Mouse (Mus musculus) lung, adult 2 months (tissue): ENCODE measurements around the gene Fry. TPM values are rescaled to one million over a fixed set of nuclear protein-coding genes. Genes with fewer than 3 reads are reported as not detected.

Experiments used
- DNase-seq: peaks from one replicate; pipeline ENCODE4 v3.0.0; 2022
- H3K4me1 ChIP-seq: fragments of 200-500 bp; 2 replicates; pipeline ENCODE4 v1.6.1; 2011; ENCODE audit warnings: low read length; ENCODE audit not compliant: control insufficient read depth, insufficient read depth
- H3K4me3 ChIP-seq: fragments of 200-500 bp; replicated peaks from 2 replicates; pipeline ENCODE3; 2011; ENCODE audit warnings: low read depth, mild to moderate bottlenecking, control low read depth, low read length; ENCODE audit errors: extremely low read depth
- CTCF ChIP-seq: fragments of 200-500 bp; IDR thresholded peaks from 2 replicates; pipeline ENCODE4 v1.5.1; 2011; ENCODE audit warnings: mild to moderate bottlenecking, low read length, control low read depth; ENCODE audit not compliant: insufficient read depth
- POLR2A ChIP-seq: fragments of 200-500 bp; IDR thresholded peaks from 2 replicates; pipeline ENCODE4 v1.6.1; 2011; ENCODE audit warnings: low read depth, mild to moderate bottlenecking, control low read depth, low read length, borderline replicate concordance; ENCODE audit errors: extremely low read depth
- WGBS: fragments of 180-500 bp; shearing (Covaris S2); methylation state at CpG from one replicate; pipeline ENCODE4 v1.1.7; 2018; 5-methylcytosine and 5-hydroxymethylcytosine counted together
- polyA plus RNA-seq: library from polyadenylated mRNA; depleted of rRNA; stranded (reverse); fragments of >200 nt; gene quantifications from 2 replicates; pipeline ENCODE4 v1.2.3, GENCODE M21; 2012

Fry gene
- polyA plus RNA-seq, 1 experiment = 39.3 TPM

DNA sequence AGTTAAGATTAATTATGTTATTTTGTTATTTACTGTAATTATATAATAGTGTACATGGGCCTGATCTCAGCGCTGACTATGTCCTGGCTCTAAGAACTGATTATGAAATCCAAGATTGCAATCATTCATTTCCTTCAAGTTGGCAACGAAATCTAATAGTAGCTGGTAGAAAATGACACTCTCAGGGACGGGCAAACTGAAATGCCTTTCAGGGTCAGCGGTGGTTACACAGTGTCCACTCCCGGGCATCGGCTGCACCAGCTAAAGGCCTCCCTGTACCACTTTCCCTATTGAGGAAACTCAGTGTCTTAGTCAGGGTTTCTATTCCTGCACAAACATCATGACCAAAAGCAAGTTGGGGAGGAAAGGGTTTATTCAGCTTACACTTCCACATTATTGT lies 243.8 kb downstream of the Fry start:
- no peak for DNase-seq
- Histone ChIP-seq H3K4me1 (no peaks in the 10 kb centered on the region), H3K4me3 (no peak overlapping the region)
- WGBS = 69% methylated on average over 6 of the region's 6 CpGs
- no peak for TF ChIP-seq CTCF
- TF ChIP-seq POLR2A = no peak

DNA sequence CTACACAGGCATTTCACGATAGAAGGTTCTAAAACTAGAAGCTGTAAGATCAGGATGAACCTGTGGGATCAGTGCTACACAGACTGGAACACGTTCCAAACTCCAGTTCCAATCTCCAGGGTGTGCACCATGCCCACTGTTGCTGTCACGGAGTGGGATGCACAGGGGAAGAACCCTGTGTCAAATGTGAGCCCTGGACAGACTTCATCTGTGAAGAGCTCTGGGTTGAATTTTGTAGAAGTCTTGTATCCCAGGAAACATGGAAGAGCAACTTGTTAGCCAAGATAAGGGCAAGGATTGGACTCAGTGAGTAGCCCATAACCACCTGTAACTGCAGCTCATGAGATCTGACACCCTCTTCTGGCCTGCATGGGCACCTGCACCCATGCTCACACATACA lies 246.2 kb downstream of the Fry start:
- TF ChIP-seq POLR2A (no peak), CTCF (no peak)
- WGBS = 87% methylated on average over 3 of the region's 3 CpGs
- no peak for DNase-seq
- no peak overlapping the region for H3K4me3 ChIP-seq
- H3K4me1 ChIP-seq = no peaks in the 10 kb centered on the region

DNA sequence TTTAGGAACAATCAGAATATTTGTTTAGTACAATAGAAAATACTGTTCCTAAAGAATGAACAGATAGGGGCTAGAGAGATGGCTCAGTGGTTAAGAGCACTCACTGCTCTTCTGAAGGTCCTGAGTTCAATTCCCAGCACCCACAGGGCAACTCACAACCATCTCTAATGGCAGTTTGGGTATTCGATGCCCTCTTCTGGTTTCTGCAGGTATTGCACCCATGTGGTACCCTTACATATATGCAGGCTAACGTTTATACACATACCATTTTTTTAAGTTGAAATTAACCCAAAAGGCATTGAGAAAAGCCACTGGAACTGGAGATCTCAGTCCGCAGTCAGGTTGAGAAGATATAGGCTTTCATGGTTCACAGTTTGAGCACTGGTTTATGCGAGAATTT lies 248.6 kb downstream of the Fry start:
- no peak for DNase-seq
- WGBS = 93% methylated on average over 4 of the region's 4 CpGs
- TF ChIP-seq POLR2A (no peak), CTCF (no peak)
- Histone ChIP-seq H3K4me1 (no peaks in the 10 kb centered on the region), H3K4me3 (no peak overlapping the region)

DNA sequence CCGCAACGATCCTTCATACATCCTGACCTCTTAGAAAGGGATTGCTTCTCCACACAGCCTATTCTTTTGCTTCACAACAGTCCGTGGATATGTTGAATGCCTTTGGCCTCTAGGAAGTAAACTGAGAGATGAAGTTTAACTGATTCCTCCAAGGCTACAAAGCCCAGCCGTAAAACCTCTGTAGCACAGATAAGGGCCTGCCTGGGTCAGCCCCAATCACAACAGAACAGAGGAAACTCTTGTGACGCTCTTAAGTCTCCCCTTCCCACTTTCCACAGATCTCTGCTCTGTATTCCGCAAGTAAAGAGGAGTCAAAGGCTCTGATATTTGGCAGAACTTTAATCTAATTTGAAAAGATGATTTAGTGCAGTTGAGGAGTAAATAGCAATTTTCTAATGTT lies 251.8 kb downstream of the Fry start:
- no peak for DNase-seq
- Histone ChIP-seq H3K4me3 (no peak overlapping the region), H3K4me1 (no peaks in the 10 kb centered on the region)
- no peak for TF ChIP-seq CTCF
- no peak for TF ChIP-seq POLR2A
- WGBS = 61% methylated on average over 6 of the region's 6 CpGs

DNA sequence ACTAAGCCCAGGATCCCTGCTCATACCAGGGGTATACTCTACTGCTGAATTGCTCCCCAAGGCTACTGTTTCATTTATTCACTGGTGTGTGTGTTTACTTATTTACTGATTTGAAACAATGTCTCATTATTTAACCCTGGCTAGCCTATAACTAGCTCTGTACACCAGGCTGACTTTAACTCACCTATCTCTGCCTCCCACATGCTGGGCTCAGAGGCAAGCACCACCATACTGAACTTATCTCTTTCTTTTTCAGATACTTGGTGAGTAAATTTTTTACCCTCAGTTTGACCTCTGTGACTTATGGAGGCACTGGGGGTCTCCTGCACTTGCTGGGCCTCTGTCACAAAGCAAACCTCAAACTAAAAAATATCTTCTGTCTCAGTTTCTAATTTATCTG lies 252.4 kb downstream of the Fry start:
- no peak for DNase-seq

DNA sequence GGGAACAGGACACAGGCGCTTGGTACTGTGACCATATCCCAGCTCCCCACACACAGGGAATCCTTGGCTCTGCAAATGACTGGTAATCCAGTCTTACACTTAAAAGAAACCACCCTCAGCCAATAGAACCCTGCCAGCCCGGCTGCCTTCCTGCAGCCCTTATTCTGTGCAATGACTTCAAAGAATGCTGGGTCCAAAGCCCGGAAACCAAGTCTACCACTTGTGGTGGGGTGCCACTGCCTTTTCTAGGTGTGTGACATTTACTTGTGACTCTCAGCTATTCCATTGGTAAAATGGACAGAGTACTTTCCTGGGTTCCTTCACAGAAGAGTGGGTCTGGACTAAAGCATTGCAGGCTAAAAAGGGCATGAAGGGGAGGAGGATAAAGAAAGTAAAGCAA lies 254.5 kb downstream of the Fry start:
- WGBS = 83% methylated on average over 3 of the region's 3 CpGs
- H3K4me1 ChIP-seq = no peaks in the 10 kb centered on the region

More for the DNA sequence above, 252.4 kb downstream of the Fry start:
- Histone ChIP-seq H3K4me1 (no peaks in the 10 kb centered on the region), H3K4me3 (no peak overlapping the region)
- TF ChIP-seq CTCF = no peak
- TF ChIP-seq POLR2A = no peak

DNA sequence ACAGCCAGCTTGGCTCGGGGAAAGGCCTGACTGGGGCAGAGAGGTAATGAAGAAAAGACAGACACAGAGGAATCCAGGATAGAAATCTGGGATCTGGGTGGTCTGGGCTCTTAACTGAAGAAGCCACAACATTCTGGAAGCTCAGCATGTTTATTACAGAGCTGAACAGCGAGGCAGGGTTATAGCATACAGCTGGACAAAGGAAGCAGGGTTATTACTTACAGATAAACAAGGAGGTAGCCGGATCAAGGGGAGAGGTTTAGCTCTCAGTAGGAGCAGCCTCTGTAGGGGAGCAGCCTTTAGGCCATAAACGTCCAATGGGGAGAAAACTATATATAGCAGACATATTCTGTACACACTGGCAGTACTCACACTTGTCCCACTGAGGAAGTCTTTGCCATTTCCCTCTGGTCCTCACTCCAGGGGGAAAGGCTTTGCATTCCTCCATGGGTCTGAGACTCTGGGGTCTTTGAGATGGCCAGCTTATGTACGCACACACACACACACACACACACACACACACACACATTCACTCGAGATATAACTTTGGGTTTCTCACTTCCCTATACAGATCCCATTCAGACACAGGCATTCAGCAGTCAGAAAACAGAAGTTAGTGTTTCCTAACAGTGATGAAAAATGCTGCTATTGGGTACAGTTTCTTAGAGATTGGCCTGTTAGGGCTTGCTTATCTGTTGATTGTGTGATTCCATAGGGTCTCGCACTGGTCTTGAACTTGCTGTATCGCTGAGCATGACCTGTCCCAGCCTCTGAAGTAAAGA lies 256.5 kb downstream of the Fry start:
- TF ChIP-seq POLR2A (no peak), CTCF (no peak)
- 80% methylated on average over 8 of the region's 8 CpGs for whole genome bisulfite sequencing
- no peak for DNase-seq
- Histone ChIP-seq H3K4me1 (no peaks in the 10 kb centered on the region), H3K4me3 (no peak overlapping the region)

More for the DNA sequence above, 254.5 kb downstream of the Fry start:
- no peak for DNase-seq
- no peak overlapping the region for H3K4me3 ChIP-seq
- TF ChIP-seq CTCF (no peak), POLR2A (no peak)

DNA sequence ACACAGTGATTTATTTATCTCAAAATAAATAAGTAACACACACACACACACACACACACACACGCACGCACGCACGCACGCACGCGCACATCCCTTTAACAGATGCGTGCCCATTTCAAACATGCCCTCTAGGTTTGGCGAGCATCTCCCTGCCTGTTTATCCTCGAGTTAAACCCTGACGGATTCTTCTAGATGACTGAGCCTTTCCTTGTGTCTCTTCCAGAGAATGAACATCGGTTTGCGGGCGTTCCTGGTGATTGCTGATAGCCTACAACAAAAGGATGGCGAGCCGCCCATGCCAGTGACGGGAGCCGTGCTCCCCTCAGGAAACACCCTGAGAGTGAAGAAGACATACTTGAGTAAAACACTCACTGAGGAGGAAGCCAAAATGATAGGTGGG lies 260.1 kb downstream of the Fry start:
- H3K4me1 ChIP-seq = no peaks in the 10 kb centered on the region
- no peak overlapping the region for H3K4me3 ChIP-seq
- no peak for DNase-seq
- TF ChIP-seq CTCF (no peak), POLR2A (no peak)
- 78% methylated on average over 18 of the region's 18 CpGs for WGBS

DNA sequence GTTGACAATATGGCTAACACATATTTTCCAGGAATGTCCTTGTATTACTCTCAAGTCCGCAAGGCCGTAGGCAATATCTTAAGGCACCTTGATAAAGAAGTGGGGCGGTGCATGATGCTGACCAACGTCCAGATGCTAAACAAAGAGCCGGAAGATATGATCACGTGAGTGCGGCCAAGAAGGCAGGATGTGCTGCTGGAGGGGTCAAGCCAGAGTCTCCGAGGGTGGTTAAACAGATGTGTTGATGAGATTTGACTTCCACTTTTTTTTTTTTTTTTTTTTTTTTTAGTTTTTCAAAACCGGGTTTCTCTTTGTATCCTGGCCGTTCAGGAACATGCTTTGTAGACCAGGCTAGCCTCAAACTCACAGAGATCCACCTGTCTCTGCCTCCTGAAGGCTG lies 262.3 kb downstream of the Fry start:
- Histone ChIP-seq H3K4me1 (peaks cover 3% of the 10 kb centered on the region), H3K4me3 (no peak overlapping the region)
- DNase-seq = no peak
- no peak for TF ChIP-seq POLR2A
- TF ChIP-seq CTCF = no peak
- WGBS = 73% methylated on average over 10 of the region's 10 CpGs

DNA sequence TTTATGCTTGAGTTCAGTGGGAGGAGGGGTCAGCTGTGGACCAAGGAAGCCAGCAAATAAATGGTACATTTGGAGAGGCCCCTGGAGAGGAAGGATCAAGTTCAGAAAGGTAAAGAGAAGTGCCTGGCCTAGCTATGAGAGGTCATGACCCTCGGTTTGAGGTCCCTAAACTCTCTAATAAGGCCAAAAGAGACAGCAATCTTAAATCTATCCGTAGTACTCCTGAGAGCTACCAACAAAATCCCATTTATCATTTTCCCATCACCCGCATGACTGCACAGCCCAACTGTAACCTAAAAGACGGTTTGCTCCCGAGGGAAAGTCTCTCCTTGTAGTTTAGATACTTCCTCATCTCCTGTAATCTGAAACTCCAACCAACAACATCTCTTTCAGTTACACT lies 264.0 kb downstream of the Fry start:
- no peak overlapping the region for H3K4me3 ChIP-seq
- no peak for DNase-seq
- WGBS = 83% methylated on average over 5 of the region's 5 CpGs
- TF ChIP-seq CTCF (no peak), POLR2A (no peak)
- peaks cover 3% of the 10 kb centered on the region for H3K4me1 ChIP-seq
